Mouse (Mus musculus) heart, embryonic 13.5 days (tissue): ENCODE data around the gene Serpina6. TPM values are rescaled to one million over a fixed set of nuclear protein-coding genes. Genes with fewer than 3 reads are reported as not detected.
"Not testable (repeated sequence)": the region's sequence is repeated elsewhere in the genome, so short reads cannot be mapped to it uniquely, and the experiment has no call there.

Experiments used
- ATAC-seq: fragments of 200-750 bp; cut with Nextera tagmentation; 2 replicates; pipeline ENCODE4 v1.8.0; 2017; ENCODE audit warnings: moderate TSS enrichment; ENCODE audit not compliant: insufficient number of reproducible peaks, low FRiP score, low TSS enrichment; ENCODE audit errors: extremely low read depth
- H3K27ac ChIP-seq: fragments of 300-500 bp; sonication (generic); replicated peaks from 2 replicates; pipeline ENCODE4 v1.5.1; 2015; ENCODE audit warnings: moderate library complexity, mild to moderate bottlenecking, inconsistent platforms
- H3K27me3 ChIP-seq: fragments of 300-500 bp; sonication (generic); replicated peaks from 2 replicates; pipeline ENCODE4 v1.6.1; 2015; ENCODE audit warnings: mild to moderate bottlenecking, inconsistent platforms
- H3K36me3 ChIP-seq: fragments of 300-500 bp; sonication (generic); 2 replicates; pipeline ENCODE4 v1.6.1; 2015; ENCODE audit warnings: mild to moderate bottlenecking, inconsistent platforms
- H3K4me1 ChIP-seq: fragments of 300-500 bp; sonication (generic); 2 replicates; pipeline ENCODE4 v1.6.1; 2015; ENCODE audit warnings: inconsistent platforms
- H3K4me2 ChIP-seq: fragments of 300-500 bp; sonication (generic); 2 replicates; pipeline ENCODE4 v1.6.1; 2015; ENCODE audit warnings: inconsistent platforms, mild to moderate bottlenecking, moderate library complexity
- H3K4me3 ChIP-seq: fragments of 300-500 bp; sonication (generic); 2 replicates; pipeline ENCODE4 v1.5.1; 2015; ENCODE audit warnings: moderate library complexity, mild to moderate bottlenecking, inconsistent platforms
- H3K9ac ChIP-seq: fragments of 300-500 bp; sonication (generic); 2 replicates; pipeline ENCODE4 v1.6.1; 2015; ENCODE audit warnings: inconsistent platforms, mild to moderate bottlenecking, moderate library complexity
- H3K9me3 ChIP-seq: fragments of 300-500 bp; sonication (generic); 2 replicates; pipeline ENCODE4 v1.6.1; 2016; ENCODE audit warnings: inconsistent platforms
- WGBS: fragments of 180-500 bp; shearing (Covaris S2); methylation state at CpG from one replicate; pipeline ENCODE4 v1.1.7; 2015; ENCODE audit warnings: mixed read lengths; 5-methylcytosine and 5-hydroxymethylcytosine counted together
- polyA plus RNA-seq: library from polyadenylated mRNA; unstranded; fragments of >200 nt; fragmentation: Nextera tagmentation; extraction: Ambion mirVana; gene quantifications from 2 replicates; pipeline ENCODE4 v1.2.1, GENCODE M21; 2015

The Serpina6 gene
- polyA plus RNA-seq, 1 experiment from 2014 or later: 4.5 TPM

DNA sequence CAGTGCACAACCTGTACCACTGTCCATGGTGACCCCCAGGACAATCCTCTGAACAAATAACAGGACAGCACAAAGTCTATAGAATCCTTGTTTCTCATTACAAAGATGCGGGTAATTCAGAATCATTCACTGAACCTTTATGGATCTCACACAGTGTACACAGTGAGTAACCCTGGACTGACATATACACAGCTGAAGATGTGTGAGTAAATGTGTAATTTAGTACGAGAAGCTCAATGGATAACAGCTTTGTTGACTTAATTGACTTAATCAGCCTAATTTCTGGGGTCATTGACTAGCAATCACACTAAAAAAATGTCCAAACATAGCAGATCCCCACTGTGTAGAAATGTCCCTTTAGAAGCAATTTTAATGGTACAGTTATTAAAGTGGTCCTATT, 24.2 kb upstream of the Serpina6 start:
- Histone ChIP-seq H3K9ac (no peak overlapping the region), H3K4me3 (no peak overlapping the region), H3K27me3 (no peaks in the 10 kb centered on the region), H3K36me3 (no peaks in the 10 kb centered on the region), H3K27ac (no peak overlapping the region), H3K9me3 (no peaks in the 10 kb centered on the region), H3K4me2 (no peak overlapping the region), H3K4me1 (peaks cover 5% of the 10 kb centered on the region)
- WGBS: 80% methylated on average over 2 of the region's 2 CpGs
- no peak for ATAC-seq

DNA sequence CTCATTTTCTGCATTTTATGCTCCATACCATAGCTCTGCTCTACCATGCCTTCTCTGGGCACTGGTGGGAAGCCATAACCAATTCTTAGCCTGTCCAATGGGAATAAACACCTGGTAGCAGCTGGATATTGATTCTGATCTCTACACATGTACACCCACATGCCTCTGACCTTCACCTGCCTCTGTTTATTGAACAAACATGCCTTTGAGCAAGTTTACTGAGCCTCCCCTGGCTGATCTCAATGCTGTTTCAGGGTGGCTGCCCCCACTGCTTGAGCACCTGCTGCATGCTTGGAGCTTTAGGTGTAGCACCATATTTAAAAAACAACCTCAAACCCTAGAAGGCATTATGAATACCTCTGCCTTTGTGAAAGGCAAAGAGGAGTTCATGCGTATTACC, 22.8 kb upstream of the Serpina6 start:
- H3K4me3 ChIP-seq, H3K9me3 ChIP-seq, H3K36me3 ChIP-seq, H3K4me1 ChIP-seq, H3K27ac ChIP-seq, ATAC-seq, H3K27me3 ChIP-seq, H3K9ac ChIP-seq, H3K4me2 ChIP-seq: not testable (repeated sequence)
- WGBS: 83% methylated on average over 1 of the region's 1 CpGs

DNA sequence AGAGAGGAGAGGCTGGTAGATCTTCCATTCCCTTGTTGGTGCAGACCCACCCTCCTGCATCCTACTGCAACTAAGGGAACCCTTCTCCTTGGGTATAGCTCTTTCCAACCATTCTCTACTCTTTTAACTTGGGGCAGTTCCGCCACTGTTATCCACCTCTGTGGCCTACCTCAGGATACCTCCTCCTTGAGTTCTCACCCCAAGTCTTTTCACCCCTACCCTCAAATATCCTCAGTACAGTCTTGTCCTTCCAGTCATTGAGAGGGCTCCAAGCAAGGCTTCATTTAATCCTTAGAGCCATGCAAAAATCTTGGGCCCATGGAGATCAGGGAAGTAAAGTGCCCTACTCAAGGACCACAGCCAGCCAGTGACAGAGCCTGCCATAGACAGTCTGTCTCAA, 19.0 kb upstream of the Serpina6 start, which contains the start of gene Serpina16:
TSS of gene Serpina16 (minus strand) at position 101 of the 400 bp plus-strand sequence.
- Histone ChIP-seq H3K4me2 (no peak within 1 kb of the TSS), H3K27me3 (no peaks in the 10 kb centered on the region), H3K4me1 (peaks cover 16% of the 10 kb centered on the region), H3K4me3 (no peak within 1 kb of the TSS), H3K9ac (no peak within 1 kb of the TSS), H3K36me3 (no peaks in the 10 kb centered on the region), H3K27ac (no peak within 1 kb of the TSS), H3K9me3 (no peaks in the 10 kb centered on the region)
- 78% methylated on average over 1 of the region's 1 CpGs for WGBS
- ATAC-seq: no peak

GRCm38 (mm10) chr12:103673179-103673578, 16.2 kb upstream of the Serpina6 start:
- Histone ChIP-seq H3K36me3 (no peaks in the 10 kb centered on the region), H3K27me3 (no peaks in the 10 kb centered on the region), H3K27ac (no peak overlapping the region), H3K4me1 (peaks cover 20% of the 10 kb centered on the region), H3K9me3 (no peaks in the 10 kb centered on the region), H3K4me2 (no peak overlapping the region), H3K4me3 (no peak overlapping the region), H3K9ac (no peak overlapping the region)
- no peak for ATAC-seq
- 64% methylated on average over 2 of the region's 2 CpGs for WGBS

- peaks cover 18% of the 10 kb centered on the region for H3K4me1 ChIP-seq
- H3K27ac ChIP-seq: no peak overlapping the region
- no peak for ATAC-seq
- no peaks in the 10 kb centered on the region for H3K9me3 ChIP-seq
- no peaks in the 10 kb centered on the region for H3K36me3 ChIP-seq
- no peak overlapping the region for H3K4me3 ChIP-seq
- 63% methylated on average over 3 of the region's 3 CpGs for WGBS
- H3K9ac ChIP-seq: no peak overlapping the region
- no peaks in the 10 kb centered on the region for H3K27me3 ChIP-seq
- no peak overlapping the region for H3K4me2 ChIP-seq
These were observed 14.5 kb upstream of the Serpina6 start for GRCm38 (mm10) chr12:103671483-103671882.

- no peak overlapping the region for H3K4me2 ChIP-seq
- no peak overlapping the region for H3K27ac ChIP-seq
These were observed 14.0 kb upstream of the Serpina6 start for GRCm38 (mm10) chr12:103670964-103671363.

GRCm38 (mm10) chr12:103670344-103670743, 13.3 kb upstream of the Serpina6 start:
- H3K4me3 ChIP-seq: no peak overlapping the region
- ATAC-seq: no peak
- no peak overlapping the region for H3K9ac ChIP-seq
- peaks cover 11% of the 10 kb centered on the region for H3K4me1 ChIP-seq
- H3K9me3 ChIP-seq: no peaks in the 10 kb centered on the region
- WGBS: 76% methylated on average over 5 of the region's 5 CpGs
- no peak overlapping the region for H3K27ac ChIP-seq
- H3K4me2 ChIP-seq: no peak overlapping the region
- no peaks in the 10 kb centered on the region for H3K36me3 ChIP-seq
- no peaks in the 10 kb centered on the region for H3K27me3 ChIP-seq

More at GRCm38 (mm10) chr12:103670964-103671363, 14.0 kb upstream of the Serpina6 start:
- ATAC-seq: no peak
- no peaks in the 10 kb centered on the region for H3K9me3 ChIP-seq
- no peaks in the 10 kb centered on the region for H3K27me3 ChIP-seq
- H3K9ac ChIP-seq: no peak overlapping the region
- no peak overlapping the region for H3K4me3 ChIP-seq
- H3K4me1 ChIP-seq: peaks cover 12% of the 10 kb centered on the region
- H3K36me3 ChIP-seq: no peaks in the 10 kb centered on the region
- WGBS: 30% methylated on average over 2 of the region's 2 CpGs

- Histone ChIP-seq H3K4me3 (no peak overlapping the region), H3K27me3 (no peaks in the 10 kb centered on the region), H3K36me3 (no peaks in the 10 kb centered on the region), H3K9ac (no peak overlapping the region), H3K27ac (no peak overlapping the region), H3K9me3 (no peaks in the 10 kb centered on the region), H3K4me1 (no peaks in the 10 kb centered on the region), H3K4me2 (no peak overlapping the region)
- no peak for ATAC-seq
- WGBS: 76% methylated on average over 3 of the region's 3 CpGs
These were observed 8.3 kb upstream of the Serpina6 start for GRCm38 (mm10) chr12:103665286-103665685.

DNA sequence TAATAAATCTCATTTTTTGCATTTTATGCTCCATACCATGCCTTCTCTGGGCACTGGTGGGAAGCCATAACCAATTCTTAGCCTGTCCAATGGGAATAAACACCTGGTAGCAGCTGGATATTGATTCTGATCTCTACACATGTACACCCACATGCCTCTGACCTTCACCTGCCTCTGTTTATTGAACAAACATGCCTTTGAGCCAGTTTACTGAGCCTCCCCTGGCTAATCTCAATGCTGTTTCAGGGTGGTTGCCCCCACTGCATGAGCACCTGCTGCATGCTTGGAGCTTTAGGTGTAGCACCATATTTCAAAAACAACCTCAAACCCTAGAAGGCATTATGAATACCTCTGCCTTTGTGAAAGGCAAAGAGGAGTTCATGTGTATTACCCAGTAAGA, 5.0 kb upstream of the Serpina6 start:
- not testable (repeated sequence) for H3K36me3 ChIP-seq, H3K9ac ChIP-seq, ATAC-seq, H3K27ac ChIP-seq, H3K27me3 ChIP-seq, H3K9me3 ChIP-seq, H3K4me1 ChIP-seq, H3K4me3 ChIP-seq, H3K4me2 ChIP-seq

GRCm38 (mm10) chr12:103660076-103660475, 3.1 kb upstream of the Serpina6 start:
- H3K4me3 ChIP-seq: no peak overlapping the region
- no peak overlapping the region for H3K27ac ChIP-seq
- H3K4me1 ChIP-seq: no peaks in the 10 kb centered on the region
- H3K9me3 ChIP-seq: no peaks in the 10 kb centered on the region
- H3K4me2 ChIP-seq: no peak overlapping the region
- H3K27me3 ChIP-seq: no peaks in the 10 kb centered on the region
- no peaks in the 10 kb centered on the region for H3K36me3 ChIP-seq
- ATAC-seq: no peak
- 72% methylated on average over 5 of the region's 5 CpGs for WGBS
- no peak overlapping the region for H3K9ac ChIP-seq

DNA sequence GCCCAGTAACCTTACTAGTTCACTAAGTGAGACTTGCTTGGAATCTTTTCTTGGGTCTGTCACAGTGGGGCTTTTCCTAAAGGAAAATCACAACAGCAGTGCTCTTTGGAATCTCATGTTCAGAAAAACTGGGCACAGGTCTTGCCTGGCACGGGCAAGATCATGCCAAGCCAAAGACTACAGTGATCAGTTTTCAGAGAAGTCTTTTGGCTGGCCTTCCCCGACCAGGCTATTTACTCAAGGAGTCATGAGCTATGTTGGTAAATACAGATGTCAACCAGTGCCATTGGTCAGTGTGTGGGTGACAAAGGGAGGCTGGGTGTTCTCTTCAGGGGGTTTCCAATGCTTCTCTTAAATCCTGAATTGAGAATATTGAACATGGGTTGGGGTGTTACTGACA, 2.2 kb upstream of the Serpina6 start:
- H3K9me3 ChIP-seq: no peaks in the 10 kb centered on the region
- no peaks in the 10 kb centered on the region for H3K36me3 ChIP-seq
- ATAC-seq: no peak
- H3K27ac ChIP-seq: no peak overlapping the region
- no peaks in the 10 kb centered on the region for H3K4me1 ChIP-seq
- WGBS: 65% methylated on average over 2 of the region's 2 CpGs
- no peak overlapping the region for H3K4me3 ChIP-seq
- H3K9ac ChIP-seq: no peak overlapping the region
- H3K27me3 ChIP-seq: no peaks in the 10 kb centered on the region
- no peak overlapping the region for H3K4me2 ChIP-seq

- Histone ChIP-seq H3K36me3 (no peaks in the 10 kb centered on the region), H3K27me3 (no peaks in the 10 kb centered on the region), H3K4me2 (no peak overlapping the region), H3K27ac (no peak overlapping the region), H3K9ac (no peak overlapping the region), H3K4me3 (no peak overlapping the region), H3K9me3 (no peaks in the 10 kb centered on the region), H3K4me1 (no peaks in the 10 kb centered on the region)
- 77% methylated on average over 10 of the region's 10 CpGs for WGBS
- no peak for ATAC-seq
These were observed 979 bp upstream of the Serpina6 start for GRCm38 (mm10) chr12:103657991-103658390.
